Mouse (Mus musculus) forebrain, postnatal 0 days (tissue): ENCODE measurements around the gene Mtcl1. TPM values are rescaled to one million over a fixed set of nuclear protein-coding genes. Genes with fewer than 3 reads are reported as not detected.
A peak's percentile ranks its signal among the peaks of the same experiment; 100 is the strongest.

Experiments
- ATAC-seq: fragments of 200-750 bp; cut with Nextera tagmentation; 2 replicates; pipeline ENCODE4 v1.8.0; 2017; ENCODE audit warnings: mild to moderate bottlenecking, moderate library complexity
- DNase-seq: peaks from one replicate; pipeline ENCODE4 v3.0.0-alpha.2; 2015
- H3K27ac ChIP-seq: fragments of 300-500 bp; sonication (generic); 2 replicates; pipeline ENCODE4 v1.5.1; 2014; ENCODE audit warnings: low read depth, mild to moderate bottlenecking, antibody characterized with exemption, low read length, moderate library complexity, mixed read lengths
- H3K27me3 ChIP-seq: fragments of 300-500 bp; sonication (generic); 2 replicates; pipeline ENCODE4 v1.6.1; 2014; ENCODE audit warnings: mild to moderate bottlenecking, low read length, mixed read lengths; ENCODE audit not compliant: insufficient read depth
- H3K36me3 ChIP-seq: fragments of 300-500 bp; sonication (generic); 2 replicates; pipeline ENCODE4 v1.6.1; 2014; ENCODE audit warnings: mild to moderate bottlenecking, moderate library complexity; ENCODE audit not compliant: insufficient read depth
- H3K4me1 ChIP-seq: fragments of 300-500 bp; sonication (generic); 2 replicates; pipeline ENCODE4 v1.6.1; 2014; ENCODE audit warnings: antibody characterized with exemption; ENCODE audit not compliant: insufficient read depth
- H3K4me2 ChIP-seq: fragments of 300-500 bp; sonication (generic); 2 replicates; pipeline ENCODE4 v1.6.1; 2014; ENCODE audit warnings: low read depth, mild to moderate bottlenecking, moderate library complexity
- H3K4me3 ChIP-seq: fragments of 300-500 bp; sonication (generic); 2 replicates; pipeline ENCODE4 v1.5.1; 2014; ENCODE audit warnings: low read depth, low read length, mixed read lengths
- H3K9ac ChIP-seq: fragments of 300-500 bp; sonication (generic); 2 replicates; pipeline ENCODE4 v1.6.1; 2014; ENCODE audit warnings: mild to moderate bottlenecking
- H3K9me3 ChIP-seq: fragments of 300-500 bp; sonication (generic); 2 replicates; pipeline ENCODE4 v1.6.1; 2016; ENCODE audit warnings: low read length
- CTCF ChIP-seq: sonication (generic); IDR thresholded peaks from 2 replicates; pipeline ENCODE4 v1.5.1; 2016; ENCODE audit warnings: antibody characterized with exemption, control low read depth, low read depth
- WGBS: fragments of 180-500 bp; shearing (Covaris S2); extraction: QIAGEN DNeasy Blood & Tissue Kit; methylation state at CpG from one replicate; pipeline ENCODE4 v1.1.7; 2014; 5-methylcytosine and 5-hydroxymethylcytosine counted together
- polyA plus RNA-seq: library from polyadenylated mRNA; unstranded; fragments of >200 nt; fragmentation: Nextera tagmentation; extraction: Ambion mirVana; gene quantifications from 2 replicates; pipeline ENCODE4 v1.2.1, GENCODE M21; 2015
- total RNA-seq: library from RNA; depleted of rRNA; stranded (reverse); fragments of >200 nt; gene quantifications from 2 replicates; pipeline ENCODE4 v1.2.3, GENCODE M21; 2014

Mtcl1 gene
- total and polyA plus RNA-seq, 2 experiments from 2014 or later: 8.5 to 25.7 TPM

- H3K27ac ChIP-seq: no peak overlapping the region
- H3K9ac ChIP-seq: no peak overlapping the region
- WGBS: 92% methylated on average over 5 of the region's 5 CpGs
- no peak overlapping the region for H3K4me2 ChIP-seq
- no peak for DNase-seq
- H3K9me3 ChIP-seq: no peaks in the 10 kb centered on the region
- peak; percentile 42 for TF ChIP-seq CTCF
- H3K27me3 ChIP-seq: no peaks in the 10 kb centered on the region
- no peaks in the 10 kb centered on the region for H3K36me3 ChIP-seq
- no peak overlapping the region for H3K4me3 ChIP-seq
- H3K4me1 ChIP-seq: peaks cover 10% of the 10 kb centered on the region; the same call in 1 of the 2 replicates
- no peak for ATAC-seq
These were observed 123.0 kb downstream of the Mtcl1 start for GRCm38 (mm10) chr17:66326552-66327045.

GRCm38 (mm10) chr17:66326204-66326545 lies 123.4 kb downstream of the Mtcl1 start:
- Histone ChIP-seq H3K4me2 (no peak overlapping the region), H3K27ac (no peak overlapping the region), H3K9ac (no peak overlapping the region), H3K27me3 (no peaks in the 10 kb centered on the region), H3K9me3 (no peaks in the 10 kb centered on the region), H3K4me3 (no peak overlapping the region), H3K4me1 (peaks cover 10% of the 10 kb centered on the region; the same call in 1 of the 2 replicates), H3K36me3 (no peaks in the 10 kb centered on the region)
- no peak for TF ChIP-seq CTCF
- ATAC-seq (no peak), DNase-seq (no peak)
- WGBS: 71% methylated on average over 4 of the region's 4 CpGs

GRCm38 (mm10) chr17:66325440-66326203 lies 123.9 kb downstream of the Mtcl1 start:
- Histone ChIP-seq H3K4me2 (peak overlapping the region; percentile 16), H3K4me1 (peaks cover 10% of the 10 kb centered on the region; the same call in 1 of the 2 replicates), H3K27ac (peak overlapping the region; percentile 75), H3K9ac (peak overlapping the region; percentile 31; the same call in 1 of the 2 replicates), H3K9me3 (no peaks in the 10 kb centered on the region), H3K4me3 (no peak overlapping the region), H3K36me3 (no peaks in the 10 kb centered on the region), H3K27me3 (no peaks in the 10 kb centered on the region)
- no peak for TF ChIP-seq CTCF
- DNase-seq: peak; percentile 81
- peak; percentile 96 for ATAC-seq
- 30% methylated on average over 14 of the region's 14 CpGs for whole genome bisulfite sequencing

GRCm38 (mm10) chr17:66324836-66325235 lies 124.7 kb downstream of the Mtcl1 start:
- Histone ChIP-seq H3K4me1 (peaks cover 10% of the 10 kb centered on the region; the same call in 1 of the 2 replicates), H3K36me3 (no peaks in the 10 kb centered on the region), H3K27ac (peak overlapping the region; percentile 75; the same call in 1 of the 2 replicates), H3K9ac (no peak overlapping the region), H3K4me3 (no peak overlapping the region), H3K9me3 (no peaks in the 10 kb centered on the region), H3K4me2 (no peak overlapping the region), H3K27me3 (no peaks in the 10 kb centered on the region)
- 85% methylated on average over 3 of the region's 3 CpGs for WGBS
- TF ChIP-seq CTCF: no peak
- DNase-seq: no peak
- ATAC-seq: no peak

GRCm38 (mm10) chr17:66322646-66323255 lies 126.8 kb downstream of the Mtcl1 start:
- no peak for ATAC-seq
- Histone ChIP-seq H3K27me3 (no peaks in the 10 kb centered on the region), H3K4me1 (peaks cover 10% of the 10 kb centered on the region; the same call in 1 of the 2 replicates), H3K9ac (no peak overlapping the region), H3K4me3 (no peak overlapping the region), H3K27ac (no peak overlapping the region), H3K9me3 (no peaks in the 10 kb centered on the region), H3K36me3 (no peaks in the 10 kb centered on the region), H3K4me2 (no peak overlapping the region)
- no peak for TF ChIP-seq CTCF
- 74% methylated on average over 15 of the region's 15 CpGs for WGBS
- DNase-seq: no peak

GRCm38 (mm10) chr17:66321933-66322332 lies 127.6 kb downstream of the Mtcl1 start:
- no peak for DNase-seq
- H3K9me3 ChIP-seq: no peaks in the 10 kb centered on the region
- H3K4me2 ChIP-seq: no peak overlapping the region
- no peaks in the 10 kb centered on the region for H3K36me3 ChIP-seq
- H3K9ac ChIP-seq: no peak overlapping the region
- ATAC-seq: no peak
- H3K27ac ChIP-seq: no peak overlapping the region
- TF ChIP-seq CTCF: no peak
- H3K27me3 ChIP-seq: no peaks in the 10 kb centered on the region
- H3K4me3 ChIP-seq: no peak overlapping the region
- peaks cover 10% of the 10 kb centered on the region; the same call in 1 of the 2 replicates for H3K4me1 ChIP-seq
- 83% methylated on average over 14 of the region's 14 CpGs for WGBS
